Mouse (Mus musculus) brain, adult 10 weeks (tissue): Measurements from ENCODE around the gene Adgrd1. TPM values are rescaled to one million over a fixed set of nuclear protein-coding genes. Genes with fewer than 3 reads are reported as not detected.

Source experiments
- polyA plus RNA-seq: library from polyadenylated mRNA; stranded (reverse); fragments of 350-450 nt; fragmentation: Illumina TruSeq; extraction: RNeasy Lipid Tissue Mini Kit (QIAGEN cat#74804); gene quantifications from one replicate; pipeline ENCODE4 v1.2.3, GENCODE M21; 2015; ENCODE audit warnings: low read depth, low replicate concordance

The Adgrd1 gene
- polyA plus RNA-seq = 2.2 TPM

GRCm38 (mm10) chr5:129096511-129096910 lies at the start of gene Adgrd1:
Gene Adgrd1 (plus strand): TSS chr5:129096750.

Other genes starting within 250 kb of the Adgrd1 start
- gene Rimbp2, start 143.3 kb upstream of the Adgrd1 start, polyA plus RNA-seq = 60.1 TPM
- 19.0 TPM for gene Stx2, start 88.2 kb upstream of the Adgrd1 start, polyA plus RNA-seq
- gene Ran, start 76.7 kb upstream of the Adgrd1 start, polyA plus RNA-seq = 334 TPM